Mouse (Mus musculus) 416B (cell line): Measurements from ENCODE around the gene Olfr1491.

ENCODE experiments used
- DNase-seq: peaks from one replicate; pipeline ENCODE4 v3.0.0; 2011; ENCODE audit warnings: low read depth

Olfr1491 gene

GRCm38 (mm10) chr19:13696968-13697367, at the start of gene Olfr1491:
TSS of gene Olfr1491 (plus strand) at chr19:13697268.
- no peak for DNase-seq

GRCm38 (mm10) chr19:13650791-13651190, 46.3 kb upstream of the Olfr1491 start, which contains the start of gene Olfr1490:
TSS of gene Olfr1490 (plus strand) at chr19:13651091.
- no peak for DNase-seq

- no peak for DNase-seq
Measured at GRCm38 (mm10) chr19:13722978-13723377, 25.9 kb downstream of the Olfr1491 start, which contains the start of gene Olfr1493-ps1. TSS of gene Olfr1493-ps1 (plus strand) at chr19:13723278.

- no peak for DNase-seq
Measured at GRCm38 (mm10) chr19:13739428-13739827, 42.4 kb downstream of the Olfr1491 start, which contains the start of gene Olfr1494. TSS of gene Olfr1494 (plus strand) at chr19:13739728.

- no peak for DNase-seq
Measured at GRCm38 (mm10) chr19:13749366-13749765, 52.3 kb downstream of the Olfr1491 start.
